Mouse (Mus musculus): ENCODE measurements around the gene Sycp2l. TPM values are rescaled to one million over a fixed set of nuclear protein-coding genes. Genes with fewer than 3 reads are reported as not detected.

Gene Sycp2l
- not detected for total RNA-seq (2021)

DNA sequence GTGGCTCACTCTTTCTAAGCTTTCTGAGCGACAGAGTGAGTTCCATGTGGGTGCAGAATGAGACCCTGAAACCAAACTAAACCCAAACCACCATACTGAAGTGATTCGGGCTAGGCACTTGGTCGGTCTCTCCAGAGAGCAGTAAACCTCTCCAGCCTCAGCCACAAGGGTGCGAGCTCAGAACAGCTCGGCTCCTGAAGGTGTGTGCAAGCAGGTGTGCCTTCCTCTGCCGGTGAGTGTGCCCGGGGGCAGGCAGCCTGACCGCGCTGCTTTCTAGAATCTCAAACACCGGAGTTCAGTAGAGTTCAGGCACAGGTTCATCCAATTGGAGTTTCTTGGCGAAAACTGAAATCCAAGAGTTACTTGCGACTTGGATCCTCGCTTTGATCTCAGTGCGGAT, at the start of gene Sycp2l:
TSS of gene Sycp2l (plus strand) at position 368 of the 400 bp plus-strand sequence.
- DNase-seq = no peak
- intact Hi-C loops (cut with DNase I) = no loop called here

DNA sequence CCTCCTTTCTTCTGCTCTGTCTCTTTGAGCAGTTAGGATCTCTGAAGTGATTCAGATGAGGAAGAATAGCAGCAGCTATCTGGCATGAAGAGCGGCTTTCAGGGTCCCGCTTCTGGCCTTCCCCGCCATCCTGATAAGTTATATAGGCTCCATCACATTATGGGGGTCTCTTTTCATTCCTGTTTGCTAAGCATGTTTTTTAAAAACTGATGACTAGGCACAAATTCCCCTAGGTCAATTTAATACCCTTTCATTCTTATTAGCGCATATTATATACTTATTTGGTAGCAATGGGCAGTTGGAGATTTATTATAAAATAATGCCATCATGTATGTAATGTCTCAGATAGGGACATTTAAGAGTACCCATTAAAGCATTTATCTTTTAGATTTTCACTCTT, 46.5 kb upstream of the Sycp2l start:
- no peak for DNase-seq

GRCm38 (mm10) chr13:41071617-41072016, 42.5 kb upstream of the Sycp2l start:
- intact Hi-C loops (cut with DNase I) = no loop called here
- no peak for DNase-seq

More for the DNA sequence above, 46.5 kb upstream of the Sycp2l start:
- intact Hi-C loops (cut with DNase I) = no loop called here

GRCm38 (mm10) chr13:41073819-41074218, 40.3 kb upstream of the Sycp2l start:
- intact Hi-C loops (cut with DNase I) = no loop called here

DNA sequence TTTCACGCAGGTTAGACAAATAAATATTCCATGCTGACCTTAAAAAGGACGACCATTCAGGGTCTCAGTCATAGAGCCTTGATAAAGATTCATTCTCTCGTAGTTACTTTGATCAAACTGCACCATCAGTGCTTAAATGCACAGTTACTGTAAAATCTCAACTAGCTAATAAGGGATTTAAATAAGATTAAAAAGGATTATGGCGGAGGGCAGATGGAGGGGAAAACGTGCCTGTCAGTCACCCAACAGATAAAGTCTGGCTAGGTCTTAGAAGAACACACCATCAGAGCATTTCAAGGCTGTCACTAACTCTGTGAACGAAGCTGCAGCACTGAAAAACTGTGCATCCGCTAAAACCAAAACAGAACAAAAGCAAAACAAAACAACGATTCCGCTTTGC, 36.2 kb upstream of the Sycp2l start:
- no peak for DNase-seq

More at GRCm38 (mm10) chr13:41073819-41074218, 40.3 kb upstream of the Sycp2l start:
- no peak for DNase-seq

GRCm38 (mm10) chr13:41078690-41079420, 35.3 kb upstream of the Sycp2l start:
- DNase-seq = no peak
- intact Hi-C loops (cut with DNase I) = no loop called here

More for the DNA sequence above, 36.2 kb upstream of the Sycp2l start:
- intact Hi-C loops (cut with DNase I) = no loop called here

DNA sequence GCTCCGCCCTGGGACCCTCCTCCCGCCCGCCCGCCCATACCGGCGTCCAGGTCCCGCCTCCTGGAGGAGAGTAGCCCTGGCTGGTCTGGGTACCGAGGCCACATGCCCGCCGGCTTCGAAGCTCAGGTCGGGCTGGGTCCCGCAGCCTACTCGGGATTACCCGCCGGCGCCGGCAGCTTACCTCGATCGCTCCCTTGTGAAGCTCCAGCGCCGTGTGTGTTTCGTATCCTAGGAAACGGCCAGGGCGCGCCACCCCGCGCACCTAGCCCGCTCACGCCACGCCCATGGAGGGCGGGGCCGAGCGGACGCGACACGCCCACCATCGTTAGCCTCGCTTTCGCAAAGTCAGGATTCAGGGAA, 34.7 kb upstream of the Sycp2l start, which contains the start of gene Mak:
TSS of gene Mak (minus strand) at position 286 of the 360 bp plus-strand sequence.
- intact Hi-C loops (cut with DNase I) = no loop called here
- peak; percentile 13 to 14 for DNase-seq

DNA sequence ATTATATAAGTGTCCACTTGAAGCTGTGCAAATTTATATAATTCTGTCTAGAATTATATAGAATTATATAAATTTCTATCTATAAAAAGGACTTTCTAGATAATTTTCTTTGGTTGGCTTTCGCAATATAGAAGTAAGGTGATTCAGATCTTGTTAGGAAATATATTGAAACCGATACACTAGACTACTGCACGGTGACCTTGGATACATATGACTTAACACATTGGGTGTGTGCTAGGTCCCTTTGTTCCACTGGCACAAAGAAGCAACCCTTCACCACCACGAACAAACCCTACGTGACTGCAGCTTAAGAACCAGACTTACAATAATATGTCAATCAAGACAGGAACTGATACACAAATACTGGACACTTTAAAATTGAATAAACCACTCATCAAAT, 34.2 kb upstream of the Sycp2l start:
- intact Hi-C loops (cut with DNase I) = no loop called here
- no peak for DNase-seq

DNA sequence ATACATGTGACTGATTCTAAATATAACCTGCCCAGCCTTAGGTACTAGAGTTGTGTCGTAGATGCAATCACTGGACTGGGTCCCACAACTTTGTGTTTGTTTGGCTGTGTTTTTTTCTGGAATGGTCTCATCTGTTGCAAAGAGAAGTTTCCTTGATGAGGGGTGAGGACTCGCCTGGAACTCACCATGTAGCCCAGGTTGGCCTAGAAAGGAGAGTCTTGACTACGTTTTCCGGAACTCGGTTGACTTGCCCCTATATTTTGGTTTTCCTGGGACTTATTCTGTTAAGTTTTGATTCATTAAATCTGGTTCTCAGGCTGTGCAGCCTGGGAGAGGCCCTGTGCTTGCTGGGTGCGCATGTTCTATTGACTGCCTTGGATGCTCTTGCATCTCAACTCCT, 33.4 kb upstream of the Sycp2l start:
- no peak for DNase-seq
- intact Hi-C loops (cut with DNase I) = no loop called here

DNA sequence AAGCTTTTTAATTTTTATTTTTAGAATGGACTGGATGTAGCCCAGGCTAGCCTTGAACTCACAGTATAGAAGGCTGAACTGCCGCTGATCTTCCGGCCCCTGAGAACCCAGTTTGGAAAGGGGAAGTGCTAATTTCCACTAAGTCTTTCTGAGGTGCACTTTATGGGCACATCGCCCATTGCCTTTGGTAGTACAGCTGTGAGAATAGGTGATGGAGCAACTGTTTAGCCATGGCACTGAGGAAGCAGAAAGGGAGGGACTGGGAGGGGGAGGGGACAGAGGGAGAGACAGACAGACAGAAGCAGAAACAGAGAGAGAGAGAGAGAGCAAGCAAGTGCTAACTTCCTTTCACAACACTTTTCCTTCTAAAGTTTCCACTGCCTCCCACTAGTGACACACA, 29.6 kb upstream of the Sycp2l start:
- intact Hi-C loops (cut with DNase I) = loop anchor here (2.0 kb wide), 1 partner anchor 154 kb away; no protein-coding TSS in a partner anchor
- DNase-seq = no peak

GRCm38 (mm10) chr13:41085140-41085539, 29.0 kb upstream of the Sycp2l start:
- no peak for DNase-seq
- intact Hi-C loops (cut with DNase I) = loop anchor here (2.0 kb wide), 1 partner anchor 154 kb away; no protein-coding TSS in a partner anchor

GRCm38 (mm10) chr13:41088746-41089145, 25.4 kb upstream of the Sycp2l start:
- no peak for DNase-seq
- intact Hi-C loops (cut with DNase I) = no loop called here

DNA sequence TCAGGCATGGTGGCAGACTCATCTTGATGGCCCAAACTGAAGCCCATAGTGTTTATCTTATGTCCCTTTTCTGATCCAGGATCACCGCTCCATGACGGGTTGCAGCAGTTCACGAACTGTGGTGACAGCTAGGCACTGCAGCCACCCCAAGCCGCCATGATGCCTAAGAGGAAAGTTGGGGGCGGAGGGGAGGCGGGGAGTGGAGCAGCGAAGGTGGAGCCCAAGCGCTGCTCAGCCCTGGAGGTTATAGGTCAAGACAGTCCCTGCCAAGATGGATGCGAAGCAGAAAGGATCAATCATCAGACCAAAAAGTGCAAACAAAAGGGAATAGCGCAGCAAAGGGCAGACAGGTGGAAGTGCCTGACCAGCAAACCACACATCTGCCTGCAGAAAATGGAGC, 22.8 kb upstream of the Sycp2l start:
- DNase-seq = no peak
- intact Hi-C loops (cut with DNase I) = no loop called here

- intact Hi-C loops (cut with DNase I) = no loop called here
- no peak for DNase-seq
These were observed 19.9 kb upstream of the Sycp2l start for GRCm38 (mm10) chr13:41094160-41094559.

DNA sequence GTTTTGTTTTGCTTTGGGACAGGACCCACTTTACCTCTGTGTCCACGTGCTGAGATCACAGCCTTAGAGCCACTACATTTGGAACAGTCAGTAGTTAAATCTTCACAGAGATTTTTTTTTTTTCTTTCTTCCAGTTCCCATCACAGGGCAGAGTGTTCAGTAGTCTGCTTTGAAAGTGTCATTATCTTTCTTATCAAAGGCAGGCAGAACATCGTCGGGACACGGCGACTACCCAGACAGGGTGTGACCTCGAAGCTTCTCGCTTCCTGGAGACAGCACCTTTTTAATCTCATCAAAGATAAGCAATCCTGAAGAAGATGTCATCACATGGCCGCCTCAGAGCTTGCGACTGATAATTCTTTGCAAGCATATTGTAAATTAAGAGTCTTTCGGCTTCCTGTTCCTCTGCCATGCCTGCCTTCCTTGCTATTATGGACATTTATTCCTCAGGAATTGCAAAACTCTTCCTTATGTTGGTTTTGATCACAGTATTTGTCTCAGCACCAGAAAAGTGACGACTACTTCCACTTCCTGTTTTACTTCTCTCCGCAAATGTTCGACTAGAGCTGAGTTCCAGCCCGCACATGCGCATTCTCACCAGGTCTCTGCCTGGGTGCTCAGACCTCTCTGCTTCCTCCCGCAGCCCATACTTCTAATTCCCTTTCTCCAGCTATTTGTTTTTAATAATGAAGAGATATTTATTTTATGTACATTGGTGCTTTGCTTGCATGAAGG, 16.6 kb upstream of the Sycp2l start:
- intact Hi-C loops (cut with DNase I) = no loop called here
- peak; percentile 18 to 29 for DNase-seq

DNA sequence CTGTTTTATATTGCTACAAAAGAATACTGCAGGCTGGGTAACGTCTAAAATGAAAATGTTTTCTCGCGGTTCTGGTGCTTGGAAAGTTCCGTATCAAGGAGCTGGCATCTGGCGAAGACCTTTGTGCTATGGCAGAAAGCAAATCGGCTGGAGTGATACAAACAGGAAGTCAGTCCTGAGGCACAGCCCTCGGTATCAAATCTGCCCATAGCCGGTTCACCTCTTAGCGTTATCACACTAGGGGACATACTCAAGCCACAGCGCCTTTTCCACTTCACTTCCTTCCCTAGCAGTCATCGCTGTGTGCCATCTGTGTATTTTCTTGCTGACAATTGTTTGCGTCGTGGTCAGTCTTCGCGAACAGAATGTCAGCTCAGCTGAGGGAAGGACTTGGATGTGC, 15.8 kb upstream of the Sycp2l start:
- no peak for DNase-seq

DNA sequence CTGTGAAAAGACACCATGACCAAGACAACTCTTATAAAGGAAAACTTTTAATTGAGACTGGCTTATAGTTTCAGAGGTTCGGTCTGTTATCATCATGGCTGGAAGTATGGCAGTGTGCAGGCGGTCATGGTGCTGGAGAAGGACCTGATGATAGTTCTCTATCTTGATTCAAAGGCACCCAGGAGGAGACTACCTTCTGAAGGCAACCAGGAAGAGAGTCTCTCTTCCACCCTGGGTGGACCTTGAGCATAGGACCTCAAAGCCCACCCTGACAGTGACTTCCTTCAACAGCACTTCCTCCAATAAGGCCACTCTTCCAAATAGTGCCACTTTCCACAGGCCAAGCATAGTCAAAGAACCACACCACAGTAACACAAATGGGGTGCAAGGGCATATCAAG, 14.1 kb upstream of the Sycp2l start:
- DNase-seq = no peak
- intact Hi-C loops (cut with DNase I) = no loop called here

More for the DNA sequence above, 15.8 kb upstream of the Sycp2l start:
- intact Hi-C loops (cut with DNase I) = no loop called here

GRCm38 (mm10) chr13:41103841-41104525, 10.1 kb upstream of the Sycp2l start:
- no peak for DNase-seq
- intact Hi-C loops (cut with DNase I) = no loop called here

DNA sequence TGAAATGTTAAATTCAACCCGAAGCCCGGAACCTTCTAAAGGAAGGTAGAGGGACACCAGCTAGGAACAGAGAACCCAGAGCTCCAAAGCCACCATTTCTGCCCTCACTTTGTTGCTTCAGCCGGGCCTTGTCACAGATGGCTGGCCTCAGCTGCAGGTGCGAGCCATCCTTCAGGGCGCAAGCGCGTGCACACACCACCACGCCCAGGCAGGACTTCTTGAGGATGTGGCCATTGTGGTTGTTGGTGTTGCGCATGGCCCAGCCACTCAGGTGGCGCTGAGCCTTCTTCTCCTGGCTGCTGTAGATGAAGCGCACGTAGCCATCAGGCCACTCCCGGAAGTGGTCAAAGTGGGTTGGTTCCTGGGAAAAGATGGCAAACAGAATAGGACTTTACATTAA, 8.6 kb upstream of the Sycp2l start:
- intact Hi-C loops (cut with DNase I) = no loop called here

GRCm38 (mm10) chr13:41110935-41111334, 3.2 kb upstream of the Sycp2l start, which contains the start of gene Gcm2:
TSS of gene Gcm2 (minus strand) at chr13:41111035.
- no peak for DNase-seq
- intact Hi-C loops (cut with DNase I) = no loop called here

More for the DNA sequence above, 8.6 kb upstream of the Sycp2l start:
- no peak for DNase-seq
